ENCODE assay signal across 16 mouse cellular contexts in the genomic region with DNA sequence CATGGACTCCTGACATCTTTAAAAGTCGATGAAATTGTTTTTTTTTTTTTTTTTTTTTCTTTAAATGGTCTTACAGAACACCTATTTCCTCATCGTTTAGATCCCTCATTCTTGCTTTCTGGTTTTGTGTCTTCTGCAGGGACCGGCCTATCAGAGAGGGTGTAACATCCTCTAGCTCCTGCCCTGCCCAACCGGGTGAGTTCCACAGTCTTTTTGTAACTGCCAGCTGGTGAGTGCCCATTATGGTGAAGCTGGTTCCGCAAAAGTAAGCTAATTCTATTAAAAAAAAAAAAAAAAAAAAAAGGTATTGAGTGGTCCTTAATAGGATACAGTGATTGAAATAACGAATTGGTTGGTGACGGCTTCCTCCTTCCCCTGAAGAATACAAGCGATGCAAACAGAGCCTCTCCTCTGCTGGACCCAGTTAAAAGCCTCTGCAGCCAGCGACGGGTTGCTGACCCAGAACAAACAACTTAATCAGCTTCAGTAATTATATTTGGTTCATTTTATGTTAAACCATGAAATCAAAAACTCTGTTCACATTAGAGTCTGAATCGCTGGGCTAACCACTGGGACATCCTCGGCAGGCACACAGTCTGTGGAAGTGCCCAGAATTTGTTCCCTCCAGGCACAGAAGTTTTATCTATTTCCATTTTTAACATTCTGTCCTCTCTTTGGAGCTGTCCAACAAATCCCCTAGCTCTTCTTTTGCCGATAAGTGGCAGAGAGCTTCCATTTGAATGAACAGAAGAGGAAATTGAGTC.
DNase-seq lines count a peak whose midpoint lies in the region; ATAC-seq and TF ChIP-seq lines count a peak whose summit lies in the region.
"Had no signal": no experiment of that assay in that cellular context is flagged by ENCODE, and none has a peak within 500 bp of the region (broad histone marks: within the 10 kb centered on the region; RNA-seq: fewer than 3 reads in every experiment).

No protein-coding gene starts in this region.

- H3K4me1 ChIP-seq in heart, adult 2 months (ENCODE audit: control insufficient read depth, insufficient read depth, low read length), result peaks cover 2% of the 10 kb centered on the region; the same call in 1 of the 2 replicates
- no peaks in the 10 kb centered on the region for H3K4me1 ChIP-seq in hindbrain, embryonic 11.5 days (replicated peaks; ENCODE audit: control insufficient read depth, insufficient read depth, low read length)
- H3K4me1 ChIP-seq in hindbrain, embryonic 13.5 days (replicated peaks), result peaks cover 6% of the 10 kb centered on the region; the same call in 1 of the 2 replicates
- peaks cover 5% of the 10 kb centered on the region for H3K4me1 ChIP-seq in forebrain, embryonic 14.5 days (ENCODE audit: control insufficient read depth, insufficient read depth, low read length)
- H3K4me1 ChIP-seq in intestine, embryonic 16.5 days (ENCODE audit: control insufficient read depth, insufficient read depth, low read length), result no peaks in the 10 kb centered on the region
- H3K4me1 ChIP-seq: embryonic facial prominence, embryonic 15.5 days; limb, embryonic 10.5 days; liver, embryonic 12.5 days; lung, embryonic 15.5 days had no signal

- WGBS in heart, adult 2 months, result 68% methylated on average over 13 of the region's 13 CpGs
- WGBS in hindbrain, embryonic 11.5 days, result 59% methylated on average over 13 of the region's 13 CpGs
- 36% methylated on average over 13 of the region's 13 CpGs for WGBS in hindbrain, embryonic 13.5 days
- 15% methylated on average over 13 of the region's 13 CpGs for WGBS in forebrain, embryonic 14.5 days
- WGBS in intestine, embryonic 16.5 days, result 72% methylated on average over 13 of the region's 13 CpGs

- ATAC-seq in hindbrain, embryonic 11.5 days (ENCODE audit: low FRiP score), result no peak
- ATAC-seq in hindbrain, embryonic 13.5 days (ENCODE audit: low FRiP score), result no peak
- ATAC-seq in forebrain, embryonic 14.5 days, result peak; percentile 40; the same call in 1 of the 2 replicates
- ATAC-seq in intestine, embryonic 16.5 days, result no peak
- ATAC-seq: inflammation-experienced regulatory T-cells, adult 6 months; liver, embryonic 12.5 days had no signal

- H3K4me3 ChIP-seq in heart, adult 2 months, result no peak overlapping the region
- no peak overlapping the region for H3K4me3 ChIP-seq in hindbrain, embryonic 11.5 days (ENCODE audit: low read depth, low read length)
- no peak overlapping the region for H3K4me3 ChIP-seq in hindbrain, embryonic 13.5 days
- H3K4me3 ChIP-seq in forebrain, embryonic 14.5 days (ENCODE audit: low read depth, low read length), result no peak overlapping the region
- H3K4me3 ChIP-seq in intestine, embryonic 16.5 days (ENCODE audit: low read length), result no peak overlapping the region
- H3K4me3 ChIP-seq: embryonic facial prominence, embryonic 15.5 days; limb, embryonic 10.5 days; liver, embryonic 12.5 days; lung, embryonic 15.5 days; myocyte had no signal

- intact Hi-C loops in heart, adult 2 months (cut with DNase I), result no loop called here

- no peak overlapping the region for H3K27ac ChIP-seq in heart, adult 2 months
- H3K27ac ChIP-seq in hindbrain, embryonic 11.5 days (ENCODE audit: low read depth, low read length), result no peak overlapping the region
- no peak overlapping the region for H3K27ac ChIP-seq in hindbrain, embryonic 13.5 days
- H3K27ac ChIP-seq in forebrain, embryonic 14.5 days (ENCODE audit: low read depth, low read length), result no peak overlapping the region
- H3K27ac ChIP-seq in intestine, embryonic 16.5 days (ENCODE audit: low read length), result no peak overlapping the region
- H3K27ac ChIP-seq: embryonic facial prominence, embryonic 15.5 days; limb, embryonic 10.5 days; liver, embryonic 12.5 days; lung, embryonic 15.5 days had no signal

- H3K27me3 ChIP-seq in heart, adult 2 months (ENCODE audit: control insufficient read depth, insufficient read depth, low read length), result no peaks in the 10 kb centered on the region
- no peaks in the 10 kb centered on the region for H3K27me3 ChIP-seq in hindbrain, embryonic 11.5 days (ENCODE audit: control insufficient read depth, insufficient read depth, low read length)
- no peaks in the 10 kb centered on the region for H3K27me3 ChIP-seq in hindbrain, embryonic 13.5 days
- H3K27me3 ChIP-seq in forebrain, embryonic 14.5 days (replicated peaks; ENCODE audit: control insufficient read depth, insufficient read depth, low read length), result no peaks in the 10 kb centered on the region
- H3K27me3 ChIP-seq in intestine, embryonic 16.5 days (replicated peaks; ENCODE audit: control insufficient read depth, insufficient read depth, low read length), result no peaks in the 10 kb centered on the region
- H3K27me3 ChIP-seq: embryonic facial prominence, embryonic 15.5 days; liver, embryonic 12.5 days; lung, embryonic 15.5 days had no signal

- H3K4me2 ChIP-seq in hindbrain, embryonic 11.5 days (replicated peaks; ENCODE audit: low read depth, low read length), result no peak overlapping the region
- no peak overlapping the region for H3K4me2 ChIP-seq in hindbrain, embryonic 13.5 days
- H3K4me2 ChIP-seq in forebrain, embryonic 14.5 days (ENCODE audit: low read length), result 0 out of 2 replicates have a peak overlapping the region, but pooled peaks have one; percentile 7
- no peak overlapping the region for H3K4me2 ChIP-seq in intestine, embryonic 16.5 days (ENCODE audit: low read depth, low read length)
- H3K4me2 ChIP-seq: embryonic facial prominence, embryonic 15.5 days; liver, embryonic 12.5 days; lung, embryonic 15.5 days had no signal

- TF ChIP-seq EP300 in heart, adult 2 months (IDR thresholded peaks at IDR 0.05; ENCODE audit: insufficient read depth, low read depth, low read length), result no peak

- no peaks in the 10 kb centered on the region for H3K36me3 ChIP-seq in heart, adult 2 months (ENCODE audit: control insufficient read depth, insufficient read depth, low read length)
- H3K36me3 ChIP-seq in hindbrain, embryonic 11.5 days (ENCODE audit: control insufficient read depth, insufficient read depth, low read length), result no peaks in the 10 kb centered on the region
- H3K36me3 ChIP-seq in hindbrain, embryonic 13.5 days, result no peaks in the 10 kb centered on the region
- H3K36me3 ChIP-seq in forebrain, embryonic 14.5 days (ENCODE audit: control insufficient read depth, insufficient read depth, low read length), result no peaks in the 10 kb centered on the region
- no peaks in the 10 kb centered on the region for H3K36me3 ChIP-seq in intestine, embryonic 16.5 days (ENCODE audit: control insufficient read depth, insufficient read depth, low read length)
- H3K36me3 ChIP-seq: embryonic facial prominence, embryonic 15.5 days; limb, embryonic 10.5 days; liver, embryonic 12.5 days; lung, embryonic 15.5 days had no signal

- no peak overlapping the region for H3K9ac ChIP-seq in heart, adult 2 months (ENCODE audit: low read depth, low read length)
- no peak overlapping the region for H3K9ac ChIP-seq in hindbrain, embryonic 11.5 days (ENCODE audit: low read depth, low read length)
- no peak overlapping the region for H3K9ac ChIP-seq in hindbrain, embryonic 13.5 days
- H3K9ac ChIP-seq in forebrain, embryonic 14.5 days (ENCODE audit: low read length), result no peak overlapping the region
- no peak overlapping the region for H3K9ac ChIP-seq in intestine, embryonic 16.5 days (ENCODE audit: low read depth, low read length)
- H3K9ac ChIP-seq: embryonic facial prominence, embryonic 15.5 days; liver, embryonic 12.5 days; lung, embryonic 15.5 days had no signal

- no peak for TF ChIP-seq POLR2A in heart, adult 2 months (IDR thresholded peaks at IDR 0.05; ENCODE audit: insufficient read depth, low read depth, low read length)

- DNase-seq in heart, adult 11 months, result peak; percentile 73
- DNase-seq in heart, adult 2 months, result no peak
- DNase-seq in hindbrain, embryonic 11.5 days (ENCODE audit: low spot score), result peak; percentile 9
- DNase-seq in forebrain, embryonic 14.5 days (ENCODE audit: low spot score), result peak; percentile 44
- peak; percentile 67 for DNase-seq in retina, embryonic 14.5 days (ENCODE audit: low spot score)
- DNase-seq: cerebellum, adult 11 months; gastrocnemius, postnatal 10 days; layer of hippocampus, postnatal 36 days had no signal

- H3K79me2 ChIP-seq in heart, adult 2 months (replicated peaks; ENCODE audit: control insufficient read depth, insufficient read depth, low read length), result no peaks in the 10 kb centered on the region

- no peak for TF ChIP-seq CTCF in heart, adult 2 months (IDR thresholded peaks at IDR 0.05)

- no peaks in the 10 kb centered on the region for H3K9me3 ChIP-seq in hindbrain, embryonic 11.5 days (ENCODE audit: control insufficient read depth, low read length)
- no peaks in the 10 kb centered on the region for H3K9me3 ChIP-seq in hindbrain, embryonic 13.5 days
- no peaks in the 10 kb centered on the region for H3K9me3 ChIP-seq in forebrain, embryonic 14.5 days (replicated peaks; ENCODE audit: control insufficient read depth, low read length)
- H3K9me3 ChIP-seq in intestine, embryonic 16.5 days (ENCODE audit: control insufficient read depth, low read length), result no peaks in the 10 kb centered on the region
- H3K9me3 ChIP-seq: embryonic facial prominence, embryonic 15.5 days; limb, embryonic 10.5 days; liver, embryonic 12.5 days; lung, embryonic 15.5 days had no signal

Comparison
In these comparisons a context has a peak if more than half of its experiments do, and no peak if none do; other contexts are left out.
1. DNase-seq: peak in heart, adult 11 months (single experiment), hindbrain, embryonic 11.5 days (single experiment), forebrain, embryonic 14.5 days (single experiment) and retina, embryonic 14.5 days (single experiment); none in heart, adult 2 months (0 of 2).